Mouse (Mus musculus) stomach, postnatal 0 days (tissue): ENCODE data around the gene Car4.

ENCODE experiments used
- CTCF ChIP-seq: IDR thresholded peaks from 2 replicates; pipeline ENCODE4 v1.5.1; 2016; ENCODE audit warnings: antibody characterized with exemption, low read depth, mild to moderate bottlenecking, moderate library complexity
- EP300 ChIP-seq: optimal IDR thresholded peaks from 2 replicates; pipeline ENCODE3; 2016; ENCODE audit warnings: antibody characterized with exemption

DNA sequence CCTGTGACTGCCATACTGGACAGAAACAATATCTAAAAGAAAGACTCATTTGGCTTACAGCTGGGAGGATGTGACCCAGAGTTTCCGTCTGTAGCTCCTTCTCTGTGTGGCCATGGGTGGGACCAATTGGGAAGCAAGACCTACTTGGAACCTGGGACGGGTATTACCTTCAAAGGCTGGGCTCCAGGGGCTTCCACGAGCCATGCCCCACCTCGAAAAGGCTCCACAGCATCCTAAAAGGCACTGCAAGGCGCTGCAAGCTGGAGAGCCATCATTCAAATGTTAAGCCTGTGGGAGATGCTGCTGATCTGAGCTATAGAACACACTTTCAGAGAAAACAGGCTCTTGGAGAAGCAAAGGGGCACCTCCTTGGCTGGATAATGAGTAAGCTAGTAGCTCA lies 16.1 kb downstream of the Car4 start:
- no peak for TF ChIP-seq CTCF
- no peak for TF ChIP-seq EP300
